Mouse (Mus musculus) brown adipose tissue, adult 24 weeks (tissue): ENCODE data around the gene Ctu1. TPM values are rescaled to one million over a fixed set of nuclear protein-coding genes. Genes with fewer than 3 reads are reported as not detected.
"Not testable (repeated sequence)": the region's sequence is repeated elsewhere in the genome, so short reads cannot be mapped to it uniquely, and the experiment has no call there.

Experiments used
- H3K27ac ChIP-seq: fragments of 200-500 bp; replicated peaks from 2 replicates; pipeline ENCODE4 v1.5.1; 2012; ENCODE audit warnings: low read depth, mild to moderate bottlenecking, low read length
- H3K4me1 ChIP-seq: fragments of 200-500 bp; 2 replicates; pipeline ENCODE4 v1.6.1; 2012; ENCODE audit warnings: low read length, mixed read lengths; ENCODE audit not compliant: control insufficient read depth, insufficient read depth, insufficient read length
- H3K4me3 ChIP-seq: fragments of 200-500 bp; 2 replicates; pipeline ENCODE4 v1.5.1; 2012; ENCODE audit warnings: low read depth, mild to moderate bottlenecking, low read length, moderate library complexity; ENCODE audit not compliant: insufficient read depth
- polyA plus RNA-seq: library from polyadenylated mRNA; stranded (reverse); fragments of >200 nt; gene quantifications from 2 replicates; pipeline ENCODE4 v1.2.4, GENCODE M21; 2012; ENCODE audit not compliant: missing spikeins, insufficient read depth, insufficient read length

Gene Ctu1
- polyA plus RNA-seq, 1 experiment = 2.5 TPM

- H3K4me1 ChIP-seq = peaks cover 3% of the 10 kb centered on the region; the same call in 1 of the 2 replicates
- no peak overlapping the region for H3K27ac ChIP-seq
- H3K4me3 ChIP-seq = no peak overlapping the region
These were observed 9.0 kb upstream of the Ctu1 start for GRCm38 (mm10) chr7:43662804-43663203.

- H3K4me3 ChIP-seq, H3K4me1 ChIP-seq, H3K27ac ChIP-seq: not testable (repeated sequence)
These were observed 4.6 kb upstream of the Ctu1 start for GRCm38 (mm10) chr7:43667221-43667620.

GRCm38 (mm10) chr7:43668582-43668981 lies 3.2 kb upstream of the Ctu1 start:
- Histone ChIP-seq H3K4me1 (peaks cover 10% of the 10 kb centered on the region), H3K27ac (no peak overlapping the region), H3K4me3 (no peak overlapping the region)

- Histone ChIP-seq H3K4me1 (peaks cover 10% of the 10 kb centered on the region), H3K27ac (peak overlapping the region; percentile 83), H3K4me3 (peak overlapping the region; percentile 3; the same call in 1 of the 2 replicates)
These were observed 580 bp upstream of the Ctu1 start for GRCm38 (mm10) chr7:43671064-43671808.

DNA sequence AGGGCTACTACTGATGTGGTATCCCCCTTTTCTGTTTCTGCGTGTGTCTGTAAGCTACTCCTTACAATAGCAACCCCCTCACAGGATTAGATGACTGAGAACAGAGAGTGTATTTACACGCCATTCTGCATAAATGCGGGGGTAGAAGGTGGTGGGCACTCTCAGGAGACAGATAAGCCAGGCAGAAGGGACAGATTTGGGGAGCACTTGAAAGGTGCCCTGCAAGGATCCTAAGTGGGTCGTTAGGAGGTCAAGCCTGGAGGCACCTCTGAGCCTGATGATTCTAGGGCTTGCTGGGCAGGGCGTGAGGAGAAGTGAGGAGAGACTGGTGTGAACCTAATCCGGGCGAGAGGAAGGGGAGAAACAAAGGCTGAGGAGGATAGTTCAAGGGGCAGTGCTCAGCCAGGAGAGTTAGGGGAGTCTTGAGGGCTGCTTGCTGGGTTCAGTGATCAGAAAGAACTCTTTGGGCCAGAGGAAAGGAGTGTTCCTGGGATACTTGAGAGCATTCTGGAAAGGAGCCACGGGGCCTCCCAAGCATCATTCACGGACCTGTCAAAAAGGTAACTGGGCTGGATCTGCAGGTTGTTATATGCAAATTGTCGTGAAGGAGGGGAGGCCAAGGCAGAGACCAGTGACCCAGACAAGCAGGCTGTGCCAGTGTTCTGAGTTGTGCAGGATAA lies 905 bp downstream of the Ctu1 start:
- Histone ChIP-seq H3K4me1 (peaks cover 7% of the 10 kb centered on the region), H3K4me3 (peak overlapping the region; percentile 87), H3K27ac (no peak overlapping the region; the same call in 1 of the 2 replicates)

- Histone ChIP-seq H3K4me1 (peaks cover 7% of the 10 kb centered on the region), H3K27ac (no peak overlapping the region), H3K4me3 (no peak overlapping the region)
These were observed 3.3 kb downstream of the Ctu1 start for GRCm38 (mm10) chr7:43675091-43675490.

- Histone ChIP-seq H3K4me1 (no peaks in the 10 kb centered on the region), H3K4me3 (no peak overlapping the region), H3K27ac (no peak overlapping the region)
These were observed 6.7 kb downstream of the Ctu1 start for GRCm38 (mm10) chr7:43678517-43678916.

- H3K4me1 ChIP-seq = no peaks in the 10 kb centered on the region; the same call in 1 of the 2 replicates
- no peak overlapping the region for H3K4me3 ChIP-seq
- H3K27ac ChIP-seq = no peak overlapping the region
These were observed 9.1 kb downstream of the Ctu1 start for GRCm38 (mm10) chr7:43680960-43681359.

GRCm38 (mm10) chr7:43682511-43682910 lies 10.7 kb downstream of the Ctu1 start:
- H3K4me1 ChIP-seq, H3K4me3 ChIP-seq, H3K27ac ChIP-seq: not testable (repeated sequence)

DNA sequence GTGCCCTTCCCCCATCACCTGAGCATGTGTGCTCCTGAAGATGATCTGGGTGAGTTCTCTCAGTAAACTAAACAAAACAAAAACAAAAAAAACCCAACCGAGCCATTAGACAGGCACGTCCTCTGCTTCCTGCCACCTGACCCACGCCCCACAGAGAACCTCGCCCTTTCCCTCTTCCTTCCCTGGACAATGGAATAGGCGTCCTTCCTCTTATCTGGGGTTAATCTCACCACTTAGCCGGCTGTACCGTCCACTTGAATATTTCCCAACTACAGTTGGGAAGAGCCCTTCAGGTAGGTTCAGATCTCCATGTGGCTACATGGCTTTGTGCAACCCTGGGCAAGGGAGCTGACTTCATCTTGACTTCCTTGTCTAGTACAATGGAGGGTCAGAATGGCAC lies 13.3 kb downstream of the Ctu1 start:
- Histone ChIP-seq H3K27ac (peak overlapping the region; percentile 82), H3K4me3 (peak overlapping the region; percentile 45; the same call in 1 of the 2 replicates), H3K4me1 (no peaks in the 10 kb centered on the region; the same call in 1 of the 2 replicates)

GRCm38 (mm10) chr7:43690118-43690517 lies 18.3 kb downstream of the Ctu1 start, which contains the start of gene Klk14:
Gene Klk14 (plus strand): TSS chr7:43690418.
- Histone ChIP-seq H3K4me1 (no peaks in the 10 kb centered on the region; the same call in 1 of the 2 replicates), H3K4me3 (no peak within 1 kb of the TSS), H3K27ac (no peak within 1 kb of the TSS)

DNA sequence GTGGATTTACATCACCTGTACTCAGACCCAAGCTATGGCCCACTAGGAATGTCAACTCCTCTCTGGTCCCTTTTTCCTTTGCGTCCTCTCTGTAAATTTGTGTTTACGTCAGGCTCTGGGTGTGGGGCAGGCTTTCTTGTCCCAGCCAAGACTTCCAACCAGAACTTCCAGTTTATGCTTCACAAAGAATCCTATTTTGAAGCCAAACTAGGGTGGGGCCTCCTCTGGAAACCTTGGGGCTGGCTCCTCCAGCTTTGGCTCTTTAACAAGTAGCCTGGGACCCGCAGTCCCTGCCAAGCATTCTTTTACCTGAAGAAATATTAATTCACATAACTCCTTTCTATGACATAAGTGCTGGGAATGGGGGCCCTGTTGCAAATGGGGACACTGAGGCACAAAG lies 38.2 kb downstream of the Ctu1 start:
- Histone ChIP-seq H3K4me3 (no peak overlapping the region), H3K27ac (no peak overlapping the region), H3K4me1 (no peaks in the 10 kb centered on the region)

- Histone ChIP-seq H3K4me1 (no peaks in the 10 kb centered on the region), H3K27ac (no peak within 1 kb of the TSS), H3K4me3 (no peak within 1 kb of the TSS)
These were observed 40.5 kb downstream of the Ctu1 start, which contains the start of gene Klk13 for GRCm38 (mm10) chr7:43712267-43712666. Gene Klk13 (plus strand): TSS chr7:43712567.

DNA sequence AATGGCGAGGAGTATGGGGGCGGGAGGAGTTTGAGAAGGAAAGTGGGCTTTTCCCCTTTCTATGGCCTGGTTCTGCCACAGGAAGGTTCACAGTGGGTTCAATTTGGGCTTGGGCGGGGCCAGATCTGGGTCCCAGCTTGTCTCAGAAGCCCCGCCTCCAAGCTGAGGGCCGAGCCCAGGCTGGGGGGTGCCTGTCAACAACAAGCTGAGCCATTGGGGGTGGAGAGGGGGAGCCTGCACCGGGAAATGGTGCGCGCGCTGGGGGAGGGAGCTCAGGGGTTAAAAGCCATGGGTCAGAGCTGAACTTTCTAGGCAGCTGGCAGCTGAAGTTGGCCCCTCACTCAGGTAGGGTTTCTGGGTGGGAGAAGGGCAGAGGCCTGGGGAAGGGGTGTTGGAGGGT lies 41.1 kb downstream of the Ctu1 start:
- Histone ChIP-seq H3K4me3 (no peak overlapping the region), H3K4me1 (no peaks in the 10 kb centered on the region), H3K27ac (no peak overlapping the region)

DNA sequence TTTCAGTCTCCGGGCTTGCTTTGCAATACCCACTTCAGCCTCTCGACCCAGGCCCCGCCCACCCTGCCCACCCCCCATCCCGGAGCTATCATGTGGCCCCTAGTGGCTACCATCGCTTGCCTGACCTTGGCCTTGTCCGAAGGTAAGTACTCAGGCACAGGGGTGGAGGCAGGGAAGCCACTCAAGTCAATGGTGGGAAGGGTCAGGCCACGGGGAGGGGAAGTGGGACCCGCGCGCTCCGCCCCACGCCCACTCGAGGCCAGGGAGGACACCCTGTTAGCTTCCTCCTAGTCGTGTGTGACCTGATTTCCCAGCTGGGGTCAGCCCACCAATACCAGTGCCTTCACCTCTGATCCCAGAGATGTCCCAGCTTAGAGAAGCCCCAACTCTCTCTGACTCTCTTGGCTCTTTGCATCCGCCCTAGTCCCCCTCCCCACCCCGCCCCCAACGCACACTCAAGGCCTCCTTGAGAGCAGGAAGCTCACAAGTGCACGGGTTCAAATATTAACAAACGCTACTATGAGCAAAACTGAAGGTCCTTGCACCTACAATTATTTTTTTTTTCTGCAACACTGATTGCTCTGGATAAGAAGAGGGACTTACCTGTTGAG lies 42.0 kb downstream of the Ctu1 start:
- H3K4me3 ChIP-seq = no peak overlapping the region
- no peaks in the 10 kb centered on the region for H3K4me1 ChIP-seq
- no peak overlapping the region for H3K27ac ChIP-seq
